Mouse (Mus musculus): ENCODE data around the gene C5ar1.

DNA sequence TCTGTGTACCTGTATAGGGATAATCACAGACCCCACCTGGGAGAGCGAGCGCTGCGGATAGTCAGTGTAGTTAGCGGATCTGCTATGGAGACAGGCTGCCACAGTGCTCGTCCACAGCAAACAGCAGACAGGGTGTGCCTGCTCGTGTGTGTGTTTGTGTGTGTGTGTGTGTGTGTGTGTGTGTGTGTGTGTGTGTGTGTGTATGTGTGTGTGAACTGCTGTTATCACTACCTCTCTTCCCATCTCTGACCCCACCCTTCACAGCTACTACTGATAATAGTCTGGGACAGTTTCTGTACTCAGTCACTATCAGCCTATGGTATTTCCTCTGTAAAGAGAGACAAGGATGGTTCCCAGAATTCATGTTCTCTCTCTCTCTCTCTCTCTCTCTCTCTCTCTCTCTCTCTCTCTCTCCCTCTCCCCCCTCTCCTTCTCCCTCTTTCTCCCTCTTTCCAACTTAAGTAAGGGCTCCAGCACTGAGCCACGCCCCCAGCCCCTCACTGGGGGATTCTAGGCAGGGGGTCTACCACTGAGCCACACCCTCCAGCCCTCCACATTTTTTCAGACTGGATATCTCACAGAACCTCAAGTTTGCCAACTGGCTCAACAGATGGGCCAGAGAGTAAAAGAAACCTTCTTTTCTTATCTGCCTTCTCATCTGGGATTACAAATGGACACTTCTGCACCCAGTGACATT, 18.9 kb downstream of the C5ar1 start:
- no peak for TF ChIP-seq CTCF (IDR thresholded peaks at IDR 0.05; ENCODE audit: insufficient read depth, low read length)
- no peak for TF ChIP-seq POLR2A (IDR thresholded peaks at IDR 0.05; ENCODE audit: borderline replicate concordance, extremely low read depth, low read depth, low read length)

All from lung, adult 2 months (tissue).